ENCODE assay signal across 13 mouse cellular contexts in genomic region chr3:129225577-129226289, GRCm38 (mm10). TPM values are rescaled to one million over a fixed set of nuclear protein-coding genes. Genes with fewer than 3 reads are reported as not detected.
DNase-seq lines count a peak whose midpoint lies in the region; ATAC-seq lines count a peak whose summit lies in the region.
"Had no signal": no experiment of that assay in that cellular context is flagged by ENCODE, and none has a peak within 500 bp of the region (broad histone marks: within the 10 kb centered on the region; RNA-seq: fewer than 3 reads in every experiment).

No protein-coding gene starts in this region.

- H3K36me3 ChIP-seq in heart, embryonic 11.5 days (ENCODE audit: control insufficient read depth, insufficient read depth, low read length) = no peaks in the 10 kb centered on the region
- no peaks in the 10 kb centered on the region for H3K36me3 ChIP-seq in embryonic facial prominence, embryonic 13.5 days
- no peaks in the 10 kb centered on the region for H3K36me3 ChIP-seq in midbrain, embryonic 15.5 days (replicated peaks)

- peak overlapping the region; percentile 57 for H3K4me2 ChIP-seq in heart, embryonic 11.5 days
- peak overlapping the region; percentile 41 for H3K4me2 ChIP-seq in embryonic facial prominence, embryonic 13.5 days
- no peak overlapping the region for H3K4me2 ChIP-seq in midbrain, embryonic 15.5 days

- peaks cover 55% of the 10 kb centered on the region for H3K27me3 ChIP-seq in heart, embryonic 11.5 days (ENCODE audit: control insufficient read depth, insufficient read depth, low read length)
- H3K27me3 ChIP-seq in embryonic facial prominence, embryonic 13.5 days = peaks cover 84% of the 10 kb centered on the region
- peaks cover 77% of the 10 kb centered on the region for H3K27me3 ChIP-seq in midbrain, embryonic 15.5 days (replicated peaks)

- H3K9me3 ChIP-seq in heart, embryonic 11.5 days (replicated peaks; ENCODE audit: control insufficient read depth, low read length) = no peaks in the 10 kb centered on the region
- no peaks in the 10 kb centered on the region for H3K9me3 ChIP-seq in embryonic facial prominence, embryonic 13.5 days
- no peaks in the 10 kb centered on the region for H3K9me3 ChIP-seq in midbrain, embryonic 15.5 days
- H3K9me3 ChIP-seq: megakaryocyte, embryonic 14.5 days had no signal

- peaks cover 9% of the 10 kb centered on the region; the same call in 1 of the 2 replicates for H3K4me1 ChIP-seq in heart, embryonic 11.5 days (ENCODE audit: control insufficient read depth, insufficient read depth, low read length)
- H3K4me1 ChIP-seq in embryonic facial prominence, embryonic 13.5 days = peaks cover 19% of the 10 kb centered on the region
- H3K4me1 ChIP-seq in midbrain, embryonic 15.5 days = no peaks in the 10 kb centered on the region

- peak overlapping the region; percentile 10; the same call in 1 of the 2 replicates for H3K9ac ChIP-seq in heart, embryonic 11.5 days (ENCODE audit: low read depth, low read length)
- peak overlapping the region; percentile 55; the same call in 1 of the 2 replicates for H3K9ac ChIP-seq in embryonic facial prominence, embryonic 13.5 days
- no peak overlapping the region for H3K9ac ChIP-seq in midbrain, embryonic 15.5 days

- ATAC-seq in heart, embryonic 11.5 days (replicated peaks; ENCODE audit: insufficient number of reproducible peaks, low FRiP score, low TSS enrichment) = no peak
- no peak for ATAC-seq in embryonic facial prominence, embryonic 13.5 days (ENCODE audit: insufficient number of reproducible peaks, insufficient read depth, low FRiP score, low TSS enrichment, low read depth)
- 0 out of 2 replicates have a peak, but pooled peaks have one; percentile 40 for ATAC-seq in midbrain, embryonic 15.5 days (replicated peaks)

- WGBS in heart, embryonic 11.5 days (ENCODE audit: insufficient replicate concordance) = 2% methylated on average over 13 of the region's 13 CpGs
- 1% methylated on average over 13 of the region's 13 CpGs for WGBS in embryonic facial prominence, embryonic 13.5 days
- WGBS in midbrain, embryonic 15.5 days = 2% methylated on average over 12 of the region's 13 CpGs

- no peak for DNase-seq in heart, postnatal 25 days (ENCODE audit: low spot score)
- DNase-seq in kidney, postnatal 10 days = peak; percentile 8
- DNase-seq in kidney, postnatal 25 days = no peak
- no peak for DNase-seq in thymus, postnatal 4 days
- DNase-seq in gastrocnemius, adult 8-10 months (ENCODE audit: low spot score in 2 of 2) = no peak
- DNase-seq: cerebellum, postnatal 14 days; right cerebral cortex, postnatal 4 days had no signal

- intact Hi-C loops in heart, postnatal 25 days (cut with DNase I) = no loop called here

- H3K4me3 ChIP-seq in heart, embryonic 11.5 days (ENCODE audit: low read depth, low read length) = peak overlapping the region; percentile 25
- H3K4me3 ChIP-seq in embryonic facial prominence, embryonic 13.5 days = peak overlapping the region; percentile 13; the same call in 1 of the 2 replicates
- H3K4me3 ChIP-seq in midbrain, embryonic 15.5 days = no peak overlapping the region
- H3K4me3 ChIP-seq: megakaryocyte, embryonic 14.5 days had no signal

- no peak overlapping the region for H3K27ac ChIP-seq in heart, embryonic 11.5 days (ENCODE audit: low read depth, low read length)
- H3K27ac ChIP-seq in embryonic facial prominence, embryonic 13.5 days = no peak overlapping the region
- H3K27ac ChIP-seq in midbrain, embryonic 15.5 days = no peak overlapping the region

RNA-seq across cellular contexts. Expression of gene Pitx2, which starts 26.1 kb away (rescaled TPM):
- 32.7 and 32.8 TPM in 2 replicates for polyA plus RNA-seq in heart, embryonic 11.5 days (2014; fragmentation: Nextera tagmentation; extraction: Ambion mirVana)
- total RNA-seq in heart, postnatal 25 days (2021) = 1 to 10 TPM; 1.3 TPM
- polyA plus RNA-seq in embryonic facial prominence, embryonic 13.5 days (2015; fragmentation: Nextera tagmentation; extraction: Ambion mirVana) = 62.5 and 65.6 TPM in 2 replicates
- 41.0 and 60.5 TPM in 2 replicates for polyA plus RNA-seq in midbrain, embryonic 15.5 days (2015; fragmentation: Nextera tagmentation; extraction: Ambion mirVana)
- total RNA-seq in gastrocnemius, adult 8-10 months (2022) = 1 to 10 TPM; 4.0 to 6.1 (median 5.5) TPM
- total RNA-seq: left cerebral cortex, postnatal 10 days; neutrophil, adult 5-6 weeks had no signal
